Mouse (Mus musculus): Measurements from ENCODE around the gene Klhl29. TPM values are rescaled to one million over a fixed set of nuclear protein-coding genes. Genes with fewer than 3 reads are reported as not detected.

Gene Klhl29
- polyA plus RNA-seq, 1 experiment: 3.0 TPM

DNA sequence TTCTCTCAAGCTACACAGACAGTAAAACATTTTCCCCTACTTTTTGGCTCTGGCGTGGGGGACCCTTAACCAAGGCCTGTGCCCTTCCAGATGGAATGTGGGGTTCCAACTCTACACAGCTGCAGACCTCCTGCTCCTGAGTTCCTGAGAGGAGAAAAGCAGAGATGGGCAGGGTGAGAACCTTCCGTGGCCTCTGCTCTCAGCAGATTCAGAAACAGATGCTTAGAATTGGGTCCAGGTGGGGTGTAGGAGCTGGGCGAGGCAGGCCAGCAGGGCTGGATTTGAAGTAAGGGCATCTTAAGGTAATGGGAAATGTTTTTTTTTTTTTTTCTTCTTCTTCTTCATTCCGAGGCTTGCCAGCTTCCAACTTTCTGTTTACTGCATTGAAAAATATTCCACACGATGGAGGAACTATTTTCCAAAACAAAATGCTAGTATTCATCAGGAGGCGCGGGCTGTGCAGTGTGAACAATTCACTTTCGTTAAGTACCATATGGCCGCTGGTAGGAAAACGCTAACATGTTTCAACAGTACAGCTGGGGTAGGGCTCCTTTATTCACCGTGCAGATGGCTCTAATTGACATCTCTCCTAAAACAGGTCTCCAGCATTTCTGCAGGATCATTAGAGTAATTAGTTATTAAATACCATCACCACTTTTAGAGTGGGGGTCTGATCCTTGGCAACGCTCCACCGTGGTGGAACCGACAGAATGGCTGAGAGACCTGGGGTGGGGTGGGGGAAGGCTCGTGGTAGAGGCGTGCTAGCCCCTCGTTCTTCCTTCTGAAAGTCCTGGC lies 135.8 kb downstream of the Klhl29 start:
- TF ChIP-seq POLR2A (IDR thresholded peaks at IDR 0.05; ENCODE audit: low read depth, low read length): no peak
- no peak for TF ChIP-seq CTCF (IDR thresholded peaks at IDR 0.05; ENCODE audit: extremely low read depth, insufficient read length, insufficient replicate concordance, low read depth, low read length)

DNA sequence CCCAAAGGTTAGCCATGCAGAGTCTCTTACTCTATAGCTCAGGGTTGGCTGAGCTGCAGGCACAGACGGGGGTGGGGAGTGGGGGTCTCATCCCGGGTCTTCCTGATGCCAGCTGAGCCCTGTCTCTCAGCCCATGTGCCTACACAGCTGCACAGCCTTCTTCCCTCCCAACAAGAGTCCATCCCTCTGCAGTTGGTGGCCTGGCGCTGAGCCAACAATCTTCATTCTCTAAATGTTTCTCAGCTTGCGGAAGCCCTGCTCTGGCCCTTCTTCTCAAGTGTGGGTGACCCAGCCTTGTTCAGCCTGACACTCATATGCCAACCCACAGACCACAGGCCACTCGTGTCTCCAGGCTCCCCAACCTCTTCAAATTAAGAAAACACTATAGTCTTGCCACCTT lies 138.4 kb downstream of the Klhl29 start:
- TF ChIP-seq CTCF (IDR thresholded peaks at IDR 0.05; ENCODE audit: extremely low read depth, insufficient read length, insufficient replicate concordance, low read depth, low read length): no peak
- no peak for TF ChIP-seq POLR2A (IDR thresholded peaks at IDR 0.05; ENCODE audit: low read depth, low read length)
- Histone ChIP-seq H3K27me3 (ENCODE audit: control insufficient read depth, insufficient read depth, low read length) (no peaks in the 10 kb centered on the region), H3K36me3 (ENCODE audit: control insufficient read depth, insufficient read depth, low read length) (no peaks in the 10 kb centered on the region), H3K4me1 (ENCODE audit: control insufficient read depth, insufficient read depth, insufficient read length, low read length) (no peaks in the 10 kb centered on the region; the same call in 1 of the 2 replicates), H3K27ac (ENCODE audit: insufficient read depth, low read depth, low read length) (no peak overlapping the region), H3K4me3 (ENCODE audit: low read depth, low read length) (no peak overlapping the region)
- 66% methylated on average over 5 of the region's 5 CpGs for WGBS

More for the DNA sequence above, 135.8 kb downstream of the Klhl29 start:
- Histone ChIP-seq H3K27me3 (ENCODE audit: control insufficient read depth, insufficient read depth, low read length) (no peaks in the 10 kb centered on the region), H3K4me3 (ENCODE audit: low read depth, low read length) (no peak overlapping the region), H3K36me3 (ENCODE audit: control insufficient read depth, insufficient read depth, low read length) (no peaks in the 10 kb centered on the region), H3K27ac (ENCODE audit: insufficient read depth, low read depth, low read length) (no peak overlapping the region), H3K4me1 (ENCODE audit: control insufficient read depth, insufficient read depth, insufficient read length, low read length) (no peaks in the 10 kb centered on the region; the same call in 1 of the 2 replicates)
- 81% methylated on average over 17 of the region's 17 CpGs for WGBS

DNA sequence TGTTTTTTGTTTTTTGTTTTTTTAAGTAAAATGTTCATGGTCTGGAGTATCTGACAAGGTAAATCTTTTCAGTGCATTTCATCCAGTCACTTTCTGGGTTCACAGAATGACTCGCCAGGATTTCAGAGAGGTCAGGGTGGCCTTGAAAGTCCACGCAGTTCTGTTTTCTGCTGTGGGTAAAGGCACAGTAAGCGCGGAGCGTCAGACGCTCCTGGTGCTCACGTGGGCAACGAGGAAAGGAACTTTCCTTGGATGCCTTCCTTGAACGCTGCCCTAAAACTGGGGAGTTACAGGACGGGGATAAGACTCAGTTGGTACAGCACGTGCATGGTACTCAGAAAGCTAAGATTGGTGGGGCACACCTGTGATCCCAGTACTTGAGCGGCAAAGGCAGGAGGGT lies 139.9 kb downstream of the Klhl29 start:
- H3K4me1 ChIP-seq (ENCODE audit: control insufficient read depth, insufficient read depth, insufficient read length, low read length): no peaks in the 10 kb centered on the region; the same call in 1 of the 2 replicates
- H3K27me3 ChIP-seq (ENCODE audit: control insufficient read depth, insufficient read depth, low read length): no peaks in the 10 kb centered on the region
- H3K36me3 ChIP-seq (ENCODE audit: control insufficient read depth, insufficient read depth, low read length): no peaks in the 10 kb centered on the region
- H3K27ac ChIP-seq (ENCODE audit: insufficient read depth, low read depth, low read length): no peak overlapping the region
- TF ChIP-seq CTCF (IDR thresholded peaks at IDR 0.05; ENCODE audit: extremely low read depth, insufficient read length, insufficient replicate concordance, low read depth, low read length) (no peak), POLR2A (IDR thresholded peaks at IDR 0.05; ENCODE audit: low read depth, low read length) (no peak)
- H3K4me3 ChIP-seq (ENCODE audit: low read depth, low read length): no peak overlapping the region
- 79% methylated on average over 12 of the region's 12 CpGs for WGBS

DNA sequence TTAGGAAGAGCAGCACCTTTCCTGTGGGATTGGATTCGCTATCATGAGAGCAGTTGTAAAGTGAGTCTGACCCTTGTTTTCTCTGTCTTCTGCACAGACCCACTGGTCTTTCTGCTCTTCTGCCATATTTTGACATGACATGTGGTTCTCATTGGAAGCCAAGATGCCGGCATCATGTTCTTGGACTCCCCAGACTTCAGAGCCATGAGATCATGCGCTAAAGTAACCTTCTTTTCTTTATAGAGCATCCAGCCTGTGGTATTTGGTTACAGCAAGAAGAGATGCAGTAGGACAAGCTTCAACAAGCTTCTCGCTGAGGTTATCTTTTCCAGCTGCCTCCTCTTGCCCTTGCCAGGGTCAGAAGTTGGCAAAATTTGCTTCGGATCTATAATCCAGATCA lies 145.0 kb downstream of the Klhl29 start:
- WGBS: 90% methylated on average over 5 of the region's 5 CpGs
- Histone ChIP-seq H3K27ac (ENCODE audit: insufficient read depth, low read depth, low read length) (no peak overlapping the region), H3K4me3 (ENCODE audit: low read depth, low read length) (no peak overlapping the region), H3K4me1 (ENCODE audit: control insufficient read depth, insufficient read depth, insufficient read length, low read length) (no peaks in the 10 kb centered on the region), H3K27me3 (ENCODE audit: control insufficient read depth, insufficient read depth, low read length) (no peaks in the 10 kb centered on the region), H3K36me3 (ENCODE audit: control insufficient read depth, insufficient read depth, low read length) (no peaks in the 10 kb centered on the region)
- TF ChIP-seq POLR2A (IDR thresholded peaks at IDR 0.05; ENCODE audit: low read depth, low read length) (no peak), CTCF (IDR thresholded peaks at IDR 0.05; ENCODE audit: extremely low read depth, insufficient read length, insufficient replicate concordance, low read depth, low read length) (no peak)

DNA sequence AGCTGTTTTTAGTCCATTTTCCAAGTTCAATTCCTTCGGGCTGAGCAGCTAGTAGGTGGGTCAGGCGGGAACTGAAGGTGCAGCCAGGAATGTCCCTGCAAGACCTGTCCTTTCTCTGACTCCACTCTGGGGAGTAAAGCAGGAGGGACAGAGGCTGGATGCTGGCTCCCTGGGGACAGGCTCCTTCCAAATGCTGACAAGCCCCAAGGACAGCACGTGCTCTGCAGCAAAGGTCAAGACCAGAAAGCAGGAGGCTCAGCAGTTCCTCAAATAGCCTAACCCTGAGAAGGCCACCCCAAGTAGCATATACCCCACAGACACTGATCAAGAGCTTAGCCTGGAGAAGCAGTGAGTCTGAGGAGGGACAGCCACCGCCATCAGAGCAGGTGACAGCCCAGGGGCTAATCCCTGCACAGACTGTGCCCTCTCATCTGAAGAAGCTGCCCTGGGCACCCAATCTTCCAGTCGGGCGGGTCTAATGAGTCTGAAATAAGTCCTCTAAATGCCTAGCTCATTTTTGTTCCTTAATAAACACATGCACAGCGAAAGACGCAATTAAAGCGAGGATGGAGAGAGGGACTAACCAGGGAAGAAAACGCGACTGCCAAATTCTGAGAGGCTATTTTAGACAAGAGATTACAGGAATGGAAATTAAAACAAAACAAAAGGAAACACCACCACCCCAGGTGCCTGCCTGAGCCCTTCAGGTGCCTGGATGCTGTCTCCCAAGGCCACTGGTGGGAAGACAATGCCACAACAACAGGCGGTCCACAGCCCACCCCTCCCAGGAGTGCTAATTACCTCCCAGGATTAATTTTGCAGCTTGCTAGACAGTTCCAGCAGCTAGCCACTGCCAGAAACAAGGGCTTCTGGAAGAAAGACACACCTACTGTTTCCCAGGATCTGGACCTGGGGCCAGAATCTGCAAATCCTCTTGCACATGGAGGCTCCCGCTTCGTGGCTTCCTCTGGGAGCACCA lies 148.5 kb downstream of the Klhl29 start:
- Histone ChIP-seq H3K4me1 (ENCODE audit: control insufficient read depth, insufficient read depth, insufficient read length, low read length) (no peaks in the 10 kb centered on the region), H3K27me3 (ENCODE audit: control insufficient read depth, insufficient read depth, low read length) (no peaks in the 10 kb centered on the region), H3K36me3 (ENCODE audit: control insufficient read depth, insufficient read depth, low read length) (no peaks in the 10 kb centered on the region), H3K4me3 (ENCODE audit: low read depth, low read length) (no peak overlapping the region), H3K27ac (ENCODE audit: insufficient read depth, low read depth, low read length) (no peak overlapping the region)
- TF ChIP-seq POLR2A (IDR thresholded peaks at IDR 0.05; ENCODE audit: low read depth, low read length) (no peak), CTCF (IDR thresholded peaks at IDR 0.05; ENCODE audit: extremely low read depth, insufficient read length, insufficient replicate concordance, low read depth, low read length) (no peak)
- WGBS: 64% methylated on average over 14 of the region's 14 CpGs

DNA sequence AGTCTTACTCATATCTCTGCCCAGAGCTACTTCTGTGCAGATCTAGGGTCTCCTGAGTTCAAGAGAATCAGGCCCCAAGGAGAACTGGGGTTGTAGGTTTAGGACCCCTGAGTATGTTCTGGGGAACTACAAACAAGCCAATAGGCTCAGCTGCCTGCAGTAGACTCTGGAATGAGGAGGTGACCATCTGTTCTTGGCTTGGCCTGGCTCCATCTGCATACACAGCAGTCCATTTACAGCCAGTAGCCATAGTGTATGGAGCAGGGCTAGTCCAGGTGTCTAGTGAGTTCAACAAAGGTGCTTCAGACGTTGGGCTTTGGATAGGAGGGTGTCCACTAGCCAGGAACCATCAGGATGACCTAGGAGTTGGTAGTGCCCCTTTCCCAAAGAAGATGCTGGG lies 151.9 kb downstream of the Klhl29 start:
- Histone ChIP-seq H3K4me1 (ENCODE audit: control insufficient read depth, insufficient read depth, insufficient read length, low read length) (peaks cover 2% of the 10 kb centered on the region; the same call in 1 of the 2 replicates), H3K27ac (ENCODE audit: insufficient read depth, low read depth, low read length) (no peak overlapping the region), H3K36me3 (ENCODE audit: control insufficient read depth, insufficient read depth, low read length) (no peaks in the 10 kb centered on the region), H3K4me3 (ENCODE audit: low read depth, low read length) (no peak overlapping the region), H3K27me3 (ENCODE audit: control insufficient read depth, insufficient read depth, low read length) (no peaks in the 10 kb centered on the region)
- WGBS: 29% methylated on average over 1 of the region's 1 CpGs
- TF ChIP-seq POLR2A (IDR thresholded peaks at IDR 0.05; ENCODE audit: low read depth, low read length) (no peak), CTCF (IDR thresholded peaks at IDR 0.05; ENCODE audit: extremely low read depth, insufficient read length, insufficient replicate concordance, low read depth, low read length) (no peak)
